Mouse (Mus musculus): ENCODE data around the gene Olfr520.

DNA sequence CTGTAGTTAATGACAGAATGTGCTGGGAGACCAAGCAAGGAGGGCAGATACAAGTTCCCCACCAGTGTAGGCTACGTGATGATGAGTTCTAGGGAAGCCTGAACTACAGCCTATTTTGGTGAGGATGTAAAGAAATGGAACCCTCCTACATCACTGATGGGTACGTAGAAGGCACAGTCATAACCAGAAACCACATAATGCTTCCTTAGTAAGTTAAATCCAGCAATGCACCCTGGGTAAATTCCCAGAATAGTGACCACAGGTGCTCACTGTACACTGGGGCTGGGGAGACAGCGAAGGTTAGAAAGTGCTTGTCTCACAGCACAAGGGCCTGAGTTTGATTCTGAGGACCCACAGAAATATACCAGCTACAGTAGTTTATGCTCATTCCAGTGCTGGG lies 55.5 kb downstream of the Olfr520 start:
- TF ChIP-seq POLR2A (IDR thresholded peaks at IDR 0.05; ENCODE audit: low read depth, low read length) (no peak), CTCF (conservative IDR thresholded peaks at IDR 0.05; ENCODE audit: insufficient read depth, insufficient read length, low read depth, low read length) (no peak)

All from kidney, adult 2 months (tissue).